Mouse (Mus musculus) ES-E14 (cell line): Measurements from ENCODE around the gene 1110002E22Rik.

Experiments
- HCFC1 ChIP-seq: IDR thresholded peaks from 2 replicates; pipeline ENCODE4 v1.6.1; 2012; ENCODE audit warnings: low read length, inconsistent platforms, borderline replicate concordance; ENCODE audit not compliant: insufficient read depth
- ZC3H11A ChIP-seq: IDR thresholded peaks from 2 replicates; pipeline ENCODE4 v1.6.1; 2012; ENCODE audit warnings: low read depth, mild to moderate bottlenecking, inconsistent platforms, low read length, borderline replicate concordance
- ZNF384 ChIP-seq: IDR thresholded peaks from 2 replicates; pipeline ENCODE4 v1.6.1; 2012; ENCODE audit warnings: low read depth, low read length, inconsistent platforms

GRCm38 (mm10) chr3:138110910-138111782 is 46.3 kb downstream of the 1110002E22Rik start:
- TF ChIP-seq ZNF384 = no peak
- TF ChIP-seq ZC3H11A = no peak
- no peak for TF ChIP-seq HCFC1
